Mouse (Mus musculus): ENCODE results near the gene Zbed5.

Zbed5 gene

GRCm38 (mm10) chr5:129947528-129948033 lies 52.1 kb downstream of the Zbed5 start:
- in situ Hi-C loops (cut with MboI, MseI) = no loop called here

- in situ Hi-C loops (cut with MboI, MseI) = no loop called here
Observed at GRCm38 (mm10) chr5:129952143-129952542, 56.6 kb downstream of the Zbed5 start.

All from T-helper 17 cell (primary cell).